Mouse (Mus musculus): ENCODE measurements around the gene Nhlrc2.

DNA sequence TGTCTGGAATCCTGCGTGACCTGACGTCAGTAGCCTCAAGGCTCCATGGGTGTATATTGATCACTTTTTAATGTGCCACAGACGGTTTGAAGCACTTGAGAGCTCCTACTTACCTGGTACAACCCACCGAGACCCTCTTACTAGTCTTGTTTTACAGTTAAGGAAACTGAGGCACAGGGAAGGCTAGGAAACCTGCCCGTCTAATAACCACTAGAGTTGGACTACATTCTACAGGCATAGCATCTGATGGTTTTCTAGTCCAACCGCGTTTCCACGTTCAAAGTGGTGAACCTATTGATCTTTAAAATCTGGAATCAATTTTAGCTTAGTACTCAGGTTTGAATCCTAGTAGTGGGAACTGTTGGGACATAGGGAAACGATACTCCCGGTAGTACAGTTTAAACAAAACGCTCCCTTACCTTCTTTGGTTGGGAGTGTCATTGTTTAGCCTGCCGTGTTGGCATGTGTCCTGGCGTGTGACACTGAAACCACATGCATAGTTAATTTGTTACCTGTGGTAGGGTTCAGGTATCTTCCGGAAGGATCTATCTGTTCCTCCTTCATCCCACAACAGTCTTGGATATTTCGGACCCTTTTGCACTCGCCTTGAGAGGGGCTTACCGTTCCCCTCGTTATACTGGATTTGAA is 1.1 kb downstream of the Nhlrc2 start:
- TF ChIP-seq CTCF (IDR thresholded peaks at IDR 0.05; ENCODE audit: low read depth) (no peak), EP300 (IDR thresholded peaks at IDR 0.05; ENCODE audit: low read depth) (no peak)

All from liver, postnatal 0 days (tissue).